Mouse (Mus musculus): ENCODE measurements around the gene Snn. TPM values are rescaled to one million over a fixed set of nuclear protein-coding genes. Genes with fewer than 3 reads are reported as not detected.

Snn gene
- total RNA-seq, 2 experiments from 2014 or later, result 186 to 194 TPM

DNA sequence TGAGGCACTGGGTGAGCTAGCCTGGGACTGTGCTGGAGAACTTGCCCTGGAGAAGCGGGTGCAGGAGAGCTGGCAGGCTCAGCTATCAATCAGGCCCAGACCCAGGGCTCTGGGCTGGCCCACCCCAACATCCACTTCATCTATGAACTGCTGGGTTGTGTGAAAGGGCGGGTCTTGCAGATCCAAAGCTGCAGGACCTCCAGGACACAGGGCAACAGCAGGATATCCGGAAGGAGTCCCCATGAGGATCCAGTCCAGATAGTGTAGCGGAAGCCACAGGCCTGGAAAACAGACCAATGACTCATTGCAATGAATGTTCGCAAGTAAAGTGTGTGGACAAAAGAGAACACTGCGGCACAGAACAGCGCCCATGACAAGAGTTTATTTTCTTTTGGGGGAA, 14.3 kb upstream of the Snn start:
- no peak for DNase-seq (ENCODE audit: low spot score in 2 of 2)

- no peak for DNase-seq (ENCODE audit: low spot score in 2 of 2)
Observed at GRCm38 (mm10) chr16:11047130-11047529, 13.6 kb upstream of the Snn start.

GRCm38 (mm10) chr16:11050226-11050625, 10.5 kb upstream of the Snn start:
- DNase-seq (ENCODE audit: low spot score in 2 of 2), result peak in 1 of 2 experiments; percentile 52

DNA sequence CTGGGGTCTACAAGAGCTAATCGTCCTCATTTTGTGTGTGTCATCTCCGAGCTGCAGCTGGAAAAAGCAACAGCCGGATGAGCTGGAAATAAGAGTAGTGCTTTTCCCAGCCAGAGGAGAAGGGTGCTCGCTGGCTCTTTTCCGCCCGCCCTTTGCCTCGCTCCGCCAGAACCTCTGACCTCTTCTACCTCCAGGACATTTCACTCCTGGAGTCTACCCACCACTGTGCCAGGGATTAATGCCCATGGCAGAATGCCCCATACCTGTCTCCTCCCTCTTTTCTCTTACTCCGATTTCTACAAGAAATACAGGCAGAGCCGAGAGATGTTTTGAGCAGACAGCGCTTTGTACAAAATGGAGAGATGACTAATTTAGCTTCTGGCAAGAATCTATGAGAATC, 9.6 kb upstream of the Snn start:
- no peak for DNase-seq (ENCODE audit: low spot score in 2 of 2)

GRCm38 (mm10) chr16:11054409-11054808, 6.3 kb upstream of the Snn start:
- no peak for DNase-seq (ENCODE audit: low spot score in 2 of 2)

DNA sequence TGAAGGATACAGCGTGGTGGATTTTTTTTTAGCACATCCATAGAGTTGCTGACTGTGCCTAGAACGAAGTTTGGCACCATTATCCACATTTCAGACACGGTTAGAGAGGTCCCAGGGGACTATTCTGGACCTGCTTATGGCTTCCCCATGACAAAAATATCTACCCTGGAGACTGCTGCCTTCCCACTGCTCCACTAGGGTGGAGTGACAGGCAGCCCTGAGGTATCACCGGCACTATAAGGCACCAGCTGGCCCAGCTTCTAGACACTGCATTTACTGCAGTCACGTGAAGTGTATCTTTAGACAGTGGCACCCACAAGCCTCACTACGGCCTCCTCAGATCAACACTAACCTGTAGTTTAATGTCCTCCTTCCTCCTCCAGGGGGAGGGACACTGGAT, 5.9 kb upstream of the Snn start:
- DNase-seq (ENCODE audit: low spot score in 2 of 2), result no peak

DNA sequence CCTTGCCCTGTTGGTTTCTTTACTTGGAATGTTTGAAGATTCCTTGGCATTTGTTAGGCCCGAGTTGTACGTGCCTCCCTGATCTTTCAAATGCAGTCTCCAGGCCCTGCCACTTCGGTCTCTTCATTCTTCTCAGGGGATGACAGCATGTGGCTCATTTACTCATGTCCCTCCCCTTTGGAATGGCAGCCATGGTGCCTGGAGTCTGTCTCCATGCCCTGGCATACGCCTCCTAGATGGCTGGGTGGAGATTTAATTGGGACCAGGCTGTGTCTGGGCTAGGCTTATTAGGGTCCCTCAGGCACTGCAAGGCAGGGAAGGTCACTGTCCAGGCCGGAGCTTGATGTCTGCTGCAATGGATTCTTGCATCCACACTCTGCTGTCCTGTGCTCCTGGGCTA, 4.8 kb upstream of the Snn start:
- DNase-seq (ENCODE audit: low spot score in 2 of 2), result no peak

- no peak for DNase-seq (ENCODE audit: low spot score in 2 of 2)
Observed at GRCm38 (mm10) chr16:11062794-11063721, 2.3 kb downstream of the Snn start.

DNA sequence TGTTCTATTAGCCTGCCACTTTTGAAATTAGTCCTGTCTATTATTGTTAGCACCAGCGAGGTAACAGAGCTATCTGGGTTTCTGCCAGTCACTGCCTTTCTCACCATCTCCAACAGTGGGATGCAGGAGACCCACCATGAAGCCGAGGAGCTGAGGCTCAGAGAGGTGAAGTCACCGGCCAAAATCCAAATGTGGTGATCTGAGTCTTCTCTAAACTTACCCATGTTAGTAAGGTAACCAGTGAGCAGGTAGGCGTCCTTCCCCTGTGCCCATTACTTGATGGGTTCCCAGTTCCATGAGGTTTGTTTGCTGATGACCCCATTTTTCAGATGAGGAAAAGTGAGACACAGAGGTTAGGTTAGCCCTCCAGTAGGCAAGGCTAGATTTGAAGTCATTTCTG, 3.6 kb downstream of the Snn start:
- no peak for DNase-seq (ENCODE audit: low spot score in 2 of 2)

DNA sequence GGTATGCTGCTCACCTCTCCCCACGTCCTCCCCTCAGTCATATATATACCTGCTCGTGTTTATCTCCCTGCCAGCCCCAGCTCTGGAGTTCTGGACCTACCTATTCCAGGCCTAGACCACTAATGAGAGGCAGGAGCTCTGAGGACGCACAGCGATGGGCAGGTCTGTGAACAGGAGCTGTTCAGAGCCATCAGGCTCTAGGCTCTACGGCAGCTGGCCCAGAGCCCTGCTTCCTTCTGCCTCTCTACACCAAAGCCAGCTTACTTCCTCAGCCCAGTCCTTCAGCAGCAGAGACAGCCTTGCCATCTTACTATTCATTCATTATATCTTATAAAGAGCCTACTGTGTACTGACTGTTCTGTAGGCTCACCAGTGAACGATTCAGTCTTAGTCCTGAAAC, 4.0 kb downstream of the Snn start:
- DNase-seq (ENCODE audit: low spot score in 2 of 2), result no peak

DNA sequence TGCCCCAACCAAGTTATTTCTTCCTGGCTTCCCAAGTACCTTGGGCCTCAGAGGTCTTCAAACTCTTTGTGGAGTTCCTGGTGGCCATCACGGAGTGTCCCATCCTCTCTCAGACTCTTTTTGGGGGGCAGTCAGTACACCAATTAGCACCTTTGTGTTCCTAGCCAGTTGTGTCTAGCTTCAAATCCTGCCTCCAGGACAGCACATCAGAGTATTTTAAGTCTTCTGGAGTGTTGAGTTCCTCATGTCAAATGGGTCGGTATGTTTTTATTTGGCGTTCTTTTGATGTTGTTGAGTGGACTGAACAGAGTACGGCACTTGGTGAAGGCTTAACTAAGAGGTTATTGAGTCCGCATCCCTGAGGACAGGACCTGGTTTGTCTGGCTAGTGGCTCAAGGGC, 4.7 kb downstream of the Snn start:
- DNase-seq (ENCODE audit: low spot score in 2 of 2), result no peak

- peak; percentile 96 to 97 for DNase-seq (ENCODE audit: low spot score in 2 of 2)
Observed at GRCm38 (mm10) chr16:11066029-11066832, 5.5 kb downstream of the Snn start, which contains the start of gene Litaf. Gene Litaf, minus strand, starts transcription at chr16:11066157.

- peak; percentile 53 to 59 for DNase-seq (ENCODE audit: low spot score in 2 of 2)
Observed at GRCm38 (mm10) chr16:11066833-11067191, 6.1 kb downstream of the Snn start.

GRCm38 (mm10) chr16:11068666-11069065, 7.9 kb downstream of the Snn start:
- DNase-seq (ENCODE audit: low spot score in 2 of 2), result no peak

DNA sequence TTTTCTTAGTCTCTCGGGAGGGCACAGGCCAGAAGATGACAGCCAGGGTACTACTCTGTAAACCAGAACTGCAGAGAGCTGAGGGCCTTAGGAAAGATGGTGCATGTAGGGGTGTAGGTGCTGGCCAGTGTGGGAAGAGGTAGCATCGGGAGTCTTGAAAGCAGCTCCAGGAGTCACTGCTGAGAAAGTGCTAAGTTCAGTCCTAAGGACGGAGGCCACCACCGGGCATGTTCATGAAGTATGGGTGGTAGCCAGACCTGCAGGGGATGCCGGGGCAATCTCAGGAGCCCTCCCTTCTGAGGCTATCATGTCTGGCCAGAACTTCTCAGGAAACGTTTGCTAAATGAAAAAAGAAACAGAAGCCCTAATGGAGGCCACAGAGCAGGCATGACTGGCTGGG, 8.5 kb downstream of the Snn start:
- no peak for DNase-seq (ENCODE audit: low spot score in 2 of 2)

GRCm38 (mm10) chr16:11069710-11070420, 9.1 kb downstream of the Snn start:
- no peak for DNase-seq (ENCODE audit: low spot score in 2 of 2)

DNA sequence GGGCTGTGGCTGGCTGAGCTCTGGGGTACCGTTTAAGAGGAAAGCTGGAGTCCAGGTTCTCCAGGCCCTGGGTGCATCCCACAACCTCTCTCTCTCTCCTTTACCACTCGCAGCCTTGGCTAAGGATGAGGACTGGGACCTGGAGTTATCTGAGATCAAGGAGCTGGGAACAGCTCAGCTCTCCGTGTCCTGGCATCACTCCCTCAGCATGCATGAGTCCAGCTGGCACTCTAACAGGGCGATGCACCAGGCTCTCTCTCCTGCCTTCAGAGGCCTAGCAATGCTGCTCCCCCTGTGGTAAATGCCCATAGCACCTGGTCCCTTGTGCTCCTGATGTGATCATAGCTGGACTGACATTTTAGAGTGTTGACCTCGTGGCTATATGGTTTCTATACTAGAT, 10.4 kb downstream of the Snn start:
- DNase-seq (ENCODE audit: low spot score in 2 of 2), result peak in 1 of 2 experiments; percentile 54

DNA sequence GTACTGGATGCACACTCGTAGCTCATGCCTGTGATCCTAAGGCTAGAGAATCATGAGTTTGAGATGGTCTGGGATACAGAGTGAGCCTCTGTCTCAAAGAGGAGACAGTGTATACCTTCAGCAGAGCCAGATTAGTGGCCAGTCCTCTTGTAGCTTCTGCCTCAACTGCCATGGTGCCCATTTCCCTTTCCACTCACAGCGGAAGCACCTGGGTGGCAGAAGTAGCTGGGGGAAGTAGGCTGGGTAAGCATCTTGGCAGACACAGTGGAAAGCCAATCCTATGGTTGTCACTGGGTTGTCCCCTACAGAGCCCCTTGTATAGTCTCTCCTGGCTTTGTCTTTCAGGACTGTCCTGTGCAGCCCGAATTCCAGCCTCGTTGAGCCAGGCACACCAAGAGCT, 11.1 kb downstream of the Snn start:
- no peak for DNase-seq (ENCODE audit: low spot score in 2 of 2)

- DNase-seq (ENCODE audit: low spot score in 2 of 2), result no peak
Observed at GRCm38 (mm10) chr16:11072454-11072853, 11.7 kb downstream of the Snn start.

GRCm38 (mm10) chr16:11073060-11073459, 12.3 kb downstream of the Snn start:
- no peak for DNase-seq (ENCODE audit: low spot score in 2 of 2)

- DNase-seq (ENCODE audit: low spot score in 2 of 2), result no peak
Observed at GRCm38 (mm10) chr16:11077601-11078201, 17.0 kb downstream of the Snn start.

All from left cerebral cortex, adult 18-20 months (tissue).